Mouse (Mus musculus): ENCODE measurements around the gene Exph5.

Exph5 gene

DNA sequence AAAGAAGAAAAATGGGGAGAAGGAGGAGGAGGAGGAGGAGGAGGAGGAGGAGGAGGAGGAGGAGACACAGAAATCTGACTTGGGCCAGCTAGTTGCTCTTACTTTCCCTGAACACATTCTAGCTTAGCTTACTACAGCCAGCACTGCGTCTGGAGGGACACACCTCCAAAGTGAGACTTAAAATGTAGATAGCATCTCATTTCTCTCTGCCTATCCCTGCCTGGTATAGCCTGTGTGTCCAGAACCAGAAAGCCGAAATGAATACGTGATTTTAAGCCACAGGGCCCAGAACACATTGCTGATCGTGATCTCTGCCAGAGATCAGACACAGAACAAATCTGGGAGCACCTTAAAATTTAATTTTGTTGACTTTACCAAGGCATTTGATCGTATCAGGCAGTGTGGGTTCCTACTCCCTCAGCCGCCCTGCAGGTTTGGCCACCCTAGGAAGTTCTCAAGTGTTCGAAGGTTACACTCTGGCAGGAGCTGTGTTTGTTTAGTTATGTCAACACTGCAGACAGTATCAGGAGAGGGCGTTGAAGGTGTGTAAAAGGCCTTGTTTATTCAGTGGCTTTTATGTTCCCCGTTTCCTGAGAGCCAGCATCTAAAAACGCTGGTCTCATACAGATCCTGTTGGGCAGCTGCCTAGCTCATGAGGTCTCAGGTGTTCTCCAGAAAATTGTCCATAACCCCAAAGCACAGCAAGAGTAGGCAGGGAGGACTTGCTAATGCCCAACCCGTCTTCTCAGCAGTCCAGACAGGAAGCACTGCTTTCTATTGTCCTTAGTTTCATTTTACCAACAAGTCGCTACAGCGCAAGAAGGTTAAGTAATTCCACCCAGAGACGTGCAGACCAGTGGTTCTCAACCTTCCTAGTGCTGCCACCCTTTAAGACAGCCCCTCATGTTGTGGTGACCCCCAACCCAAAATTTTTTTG lies 55.0 kb downstream of the Exph5 start:
- no peak for DNase-seq (ENCODE audit: inconsistent ontology term)

DNA sequence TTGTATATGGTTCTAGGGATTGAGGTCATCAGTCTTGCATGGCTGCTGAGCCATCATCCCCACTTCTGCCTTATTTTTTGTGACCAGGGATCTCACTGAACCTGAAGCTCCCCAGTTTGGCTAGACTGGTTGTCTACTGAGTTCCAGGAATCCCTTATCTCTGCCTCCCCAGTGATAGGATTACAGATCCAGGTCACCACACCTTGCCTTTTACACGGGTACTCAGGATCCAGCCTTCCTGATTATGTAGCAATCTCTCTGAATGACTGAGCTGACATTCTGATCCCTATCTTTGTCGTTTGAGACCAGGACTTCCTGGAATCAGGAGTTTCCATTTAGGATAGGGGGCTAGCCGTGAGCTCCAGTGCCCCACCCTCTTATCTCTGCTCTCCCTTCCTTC lies 69.9 kb downstream of the Exph5 start:
- DNase-seq (ENCODE audit: inconsistent ontology term) = no peak

DNA sequence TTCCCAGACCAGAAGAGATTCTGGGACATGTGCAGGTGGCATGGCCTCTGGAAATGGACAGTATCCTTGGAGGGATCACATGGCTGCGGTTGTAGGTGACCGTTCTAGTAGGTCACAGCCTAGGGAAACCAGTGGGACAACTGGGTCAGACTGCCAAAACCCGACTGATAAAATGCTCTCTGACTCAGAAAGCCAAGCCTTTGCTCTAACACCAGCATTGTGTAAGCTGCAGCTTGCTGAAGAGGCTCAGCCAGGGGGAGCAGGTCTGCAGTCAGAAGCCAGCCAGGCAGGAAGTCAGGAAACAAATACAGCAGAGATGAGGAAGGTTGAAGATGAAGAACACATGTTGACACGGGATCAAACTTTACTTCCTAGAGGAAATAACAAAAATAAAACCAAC lies 74.4 kb downstream of the Exph5 start:
- DNase-seq (ENCODE audit: inconsistent ontology term) = no peak

DNA sequence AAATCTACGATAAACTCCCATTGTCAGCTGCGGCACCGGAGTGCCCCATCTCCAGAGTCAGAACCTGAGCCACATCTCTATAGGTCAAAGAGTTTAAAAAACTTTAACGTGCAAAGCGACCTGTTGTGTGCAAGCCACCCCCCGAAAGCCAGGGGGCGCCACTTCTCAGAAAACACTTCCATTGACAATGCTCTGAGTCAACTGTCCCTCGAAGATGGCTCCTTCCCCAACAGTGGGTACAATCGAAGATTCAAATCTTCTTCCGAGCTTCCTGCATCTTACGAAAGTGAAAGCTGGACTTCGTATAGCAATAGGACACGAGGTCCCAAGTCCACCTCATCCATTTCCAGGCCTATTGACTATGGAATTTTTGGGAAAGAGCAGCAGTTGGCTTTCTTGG lies 75.3 kb downstream of the Exph5 start:
- DNase-seq (ENCODE audit: inconsistent ontology term) = no peak

DNA sequence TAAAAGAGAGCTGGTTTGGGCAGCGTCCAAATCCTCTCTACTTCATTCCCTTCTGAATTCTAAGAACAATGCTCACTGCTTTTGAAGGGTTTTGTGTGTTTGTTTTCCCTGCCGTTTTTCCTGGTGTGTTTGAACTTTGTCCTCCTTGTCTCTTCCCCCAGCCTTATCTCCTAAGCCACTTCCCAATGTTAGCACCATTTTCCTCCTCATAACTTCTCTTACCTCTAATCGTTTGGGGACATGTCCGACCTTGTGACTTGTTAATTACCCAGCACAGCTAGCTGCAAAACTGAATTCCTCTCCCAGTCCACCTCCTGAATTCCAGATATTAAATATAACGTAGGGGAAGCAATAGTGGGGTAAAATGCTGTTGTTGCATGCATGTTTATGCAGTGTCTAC lies 76.1 kb downstream of the Exph5 start:
- DNase-seq (ENCODE audit: inconsistent ontology term) = no peak

DNA sequence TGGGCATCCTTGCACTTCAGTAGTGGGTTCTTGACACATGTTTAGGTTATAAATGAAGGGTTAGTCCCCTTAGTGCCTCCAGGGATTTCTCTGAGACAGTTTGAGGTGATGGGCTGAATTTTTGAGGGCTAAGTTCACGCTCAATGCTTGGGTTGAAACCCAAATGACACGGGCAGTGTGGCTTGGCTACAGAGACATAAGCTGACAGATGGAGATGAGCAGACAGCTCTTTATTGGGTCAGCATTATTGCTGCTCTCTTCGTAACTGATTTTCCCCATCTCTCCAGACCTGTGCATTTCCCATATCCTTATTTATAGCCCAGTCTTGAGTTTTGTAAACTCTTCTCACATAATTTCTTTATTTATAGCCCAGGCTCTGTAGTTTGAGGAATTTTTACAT lies 76.7 kb downstream of the Exph5 start:
- DNase-seq (ENCODE audit: inconsistent ontology term) = no peak

DNA sequence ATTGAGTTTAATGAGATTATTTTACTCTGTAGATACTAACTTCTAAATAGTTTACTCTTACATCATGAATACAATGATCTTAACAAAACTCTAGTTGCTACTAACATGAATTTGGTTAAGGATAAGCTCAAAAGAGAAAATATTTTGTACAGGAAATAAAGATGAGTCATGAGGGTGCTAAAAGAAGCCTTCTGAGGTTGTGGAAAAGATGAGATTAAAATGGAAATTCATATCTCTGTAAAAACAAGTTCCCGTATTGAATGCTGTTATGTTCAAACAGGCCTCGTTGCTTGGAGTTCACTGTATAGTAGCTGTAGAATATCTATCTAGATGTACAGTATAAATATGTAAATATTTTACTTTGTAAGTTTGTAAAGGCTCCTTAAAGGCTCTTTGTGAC lies 79.1 kb downstream of the Exph5 start:
- no peak for DNase-seq (ENCODE audit: inconsistent ontology term)

DNA sequence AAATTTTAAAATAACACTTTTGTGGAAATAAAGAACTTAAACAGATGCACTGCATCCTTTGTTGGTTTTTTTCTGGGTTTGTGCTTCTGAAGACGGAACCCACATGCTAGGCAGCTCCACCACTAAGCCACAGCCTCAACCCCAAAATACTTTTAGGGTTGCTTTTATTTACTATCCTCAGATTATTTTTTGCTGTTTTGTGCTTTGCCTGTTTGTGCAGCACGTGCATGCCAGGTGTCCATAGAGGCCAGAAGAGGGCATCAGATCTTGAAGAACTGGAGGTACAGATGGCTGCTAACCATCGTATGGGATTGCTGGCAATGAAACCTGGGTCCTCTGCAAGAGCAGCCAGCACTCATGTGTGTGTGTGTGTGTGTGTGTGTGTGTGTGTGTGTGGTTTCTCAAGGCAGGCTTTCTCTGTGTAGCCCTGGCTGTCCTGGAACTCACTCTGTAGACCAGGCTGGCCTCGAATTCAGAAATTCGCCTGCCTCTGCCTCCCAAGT lies 79.7 kb downstream of the Exph5 start:
- no peak for DNase-seq (ENCODE audit: inconsistent ontology term)

DNA sequence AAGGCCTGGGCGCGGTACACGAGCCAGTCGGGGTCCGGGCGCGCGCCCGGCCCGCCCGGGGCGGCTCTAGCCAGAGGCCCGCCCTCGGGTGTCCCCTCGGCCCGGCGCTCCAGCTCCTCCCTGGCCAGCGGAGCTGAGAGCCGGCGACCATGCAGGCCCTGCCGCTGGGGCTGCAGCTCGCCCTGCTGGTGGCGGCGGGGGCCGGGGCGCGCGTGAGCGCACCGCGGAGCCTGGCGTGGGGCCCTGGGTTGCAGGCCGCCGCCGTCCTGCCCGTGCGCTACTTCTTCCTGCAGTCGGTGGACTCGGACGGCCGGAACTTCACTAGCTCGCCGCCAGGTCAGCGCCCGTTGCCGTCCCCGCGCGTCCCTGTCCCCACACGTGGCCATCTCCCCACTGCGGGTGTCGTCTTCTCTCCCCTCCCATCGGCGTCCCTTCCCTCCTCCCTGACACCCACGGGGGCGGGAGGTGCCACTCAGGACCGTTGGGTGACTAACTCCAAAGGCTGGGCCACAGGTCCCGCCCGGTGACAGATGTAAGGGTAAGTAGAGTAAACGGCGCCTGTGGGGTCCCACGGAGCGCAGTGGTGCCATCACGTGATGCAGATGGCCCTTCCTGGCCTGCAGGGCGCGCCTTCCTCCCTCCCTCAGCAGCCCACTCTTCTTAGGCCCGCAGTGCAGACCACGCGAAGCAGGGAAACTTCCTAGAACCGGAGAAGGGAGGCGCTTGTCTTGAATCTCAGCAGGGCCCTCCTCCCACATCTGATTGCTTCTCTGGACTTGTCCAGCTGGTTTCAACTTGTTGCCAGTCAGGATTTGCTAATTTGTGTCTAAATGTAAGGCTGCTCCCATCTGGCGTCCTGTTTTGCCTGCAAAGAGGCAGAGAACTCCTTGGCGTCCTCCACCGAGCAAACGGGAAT lies 82.7 kb downstream of the Exph5 start, which contains the start of gene Kdelc2:
Gene Kdelc2 (plus strand): TSS at position 75 of the 916 bp plus-strand sequence.
- peak; percentile 93 for DNase-seq (ENCODE audit: inconsistent ontology term)

DNA sequence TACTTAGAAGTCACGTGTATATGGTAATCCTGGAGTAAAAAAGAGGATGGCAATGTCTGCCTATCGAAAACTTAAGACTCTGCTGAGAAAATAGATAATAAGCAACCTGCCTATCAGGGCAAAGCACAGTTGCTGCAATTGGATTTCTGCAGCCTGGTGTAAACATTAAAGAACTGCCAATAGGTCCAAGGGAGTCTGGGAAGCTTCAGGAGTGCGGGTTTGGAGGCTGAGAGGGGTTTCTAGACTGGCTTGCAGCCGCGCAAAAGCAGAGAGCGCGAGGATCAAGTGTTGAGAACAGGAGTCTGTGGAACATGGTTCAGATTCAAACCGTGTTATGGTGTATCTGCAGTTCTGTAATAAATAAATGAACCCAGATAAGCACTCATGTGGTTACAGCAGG lies 83.4 kb downstream of the Exph5 start:
- no peak for DNase-seq (ENCODE audit: inconsistent ontology term)

DNA sequence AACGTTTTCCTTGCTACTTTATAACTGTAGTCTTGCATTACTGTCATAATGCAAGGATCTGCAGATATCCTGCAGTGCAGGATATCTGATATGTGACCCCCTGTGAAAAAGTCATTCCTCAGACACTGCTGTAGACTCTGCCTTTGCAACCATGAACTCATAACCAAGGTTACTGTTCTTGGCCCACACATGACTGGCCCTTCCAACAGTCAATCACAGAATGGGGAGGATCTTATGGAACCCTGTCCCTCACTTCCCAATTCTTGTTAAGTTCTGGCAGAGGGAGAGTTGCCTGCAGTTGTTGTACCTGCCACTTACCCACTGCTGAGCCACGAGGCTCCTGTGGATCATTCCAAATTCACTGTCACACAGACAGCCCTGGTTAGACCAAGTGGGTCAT lies 86.0 kb downstream of the Exph5 start:
- DNase-seq (ENCODE audit: inconsistent ontology term) = no peak

DNA sequence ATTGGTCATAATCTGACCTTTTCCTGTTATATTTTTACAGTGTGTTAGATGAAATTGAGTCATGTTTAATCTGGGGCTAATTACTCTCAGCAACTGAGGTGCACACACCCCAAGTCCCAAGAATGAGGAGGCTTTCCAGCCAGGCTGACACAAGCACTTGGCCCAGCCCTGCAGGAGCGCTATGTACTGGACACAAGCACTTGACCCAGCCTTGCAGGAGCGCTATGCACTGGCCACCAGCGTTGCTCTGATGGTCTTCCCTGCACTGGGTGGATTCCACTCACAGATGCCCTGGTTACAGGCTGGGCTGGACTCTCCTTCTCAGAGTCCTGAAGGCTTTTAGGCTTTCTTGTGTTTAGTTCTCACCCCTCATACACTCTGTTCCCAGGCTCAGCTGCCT lies 87.6 kb downstream of the Exph5 start:
- DNase-seq (ENCODE audit: inconsistent ontology term) = no peak

DNA sequence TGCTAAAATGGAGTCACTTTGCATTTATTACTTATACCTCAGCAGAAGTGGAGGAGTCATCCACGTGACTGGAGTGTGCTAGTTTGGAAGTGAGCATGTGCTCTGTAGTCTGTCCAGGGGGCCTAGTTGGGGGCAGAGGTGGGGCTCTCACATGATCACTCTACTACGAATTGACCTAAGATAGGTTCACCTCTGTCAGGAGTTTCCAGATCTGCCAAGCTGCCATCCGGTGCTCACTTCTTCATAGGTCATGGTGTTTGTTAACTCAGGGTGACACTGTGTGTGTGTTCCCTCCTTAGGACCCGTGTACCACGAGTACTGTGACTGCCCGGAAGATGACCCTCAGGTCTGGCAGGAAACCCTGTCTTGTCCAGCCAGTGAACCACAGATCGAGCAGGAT lies 88.7 kb downstream of the Exph5 start:
- DNase-seq (ENCODE audit: inconsistent ontology term) = no peak

DNA sequence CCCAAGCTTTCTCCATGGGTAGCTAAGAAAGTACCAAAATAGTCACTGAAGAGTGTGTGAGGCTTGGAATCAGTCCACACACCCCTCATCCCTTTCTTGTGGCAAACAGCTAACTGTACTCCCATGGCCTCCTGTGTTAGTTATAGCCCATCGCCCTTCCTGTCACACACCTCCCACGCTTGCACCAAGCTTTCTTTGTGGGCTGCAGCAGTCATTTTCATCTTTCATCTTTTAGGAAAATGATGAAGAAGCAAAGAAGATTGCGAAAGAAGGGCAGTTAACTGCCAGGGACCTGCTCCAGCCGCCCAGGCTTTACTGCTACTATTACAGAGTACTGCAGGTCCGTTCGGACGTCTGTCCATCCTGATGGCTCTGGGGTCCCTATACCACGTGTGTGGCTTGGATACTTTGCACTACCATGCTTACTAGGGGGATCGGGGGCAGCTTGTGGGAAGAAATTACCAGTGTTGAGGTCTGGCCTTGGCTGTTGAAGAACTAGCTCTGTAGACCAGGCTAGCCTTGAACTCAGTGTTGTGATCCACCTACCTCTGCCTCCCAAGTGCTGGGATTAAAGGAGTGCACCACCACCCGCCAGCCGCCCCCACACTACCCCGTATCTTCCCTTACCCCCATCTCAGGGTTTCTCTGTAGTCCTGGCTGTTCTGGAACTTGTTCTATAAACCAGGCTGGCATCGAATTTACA lies 96.4 kb downstream of the Exph5 start:
- DNase-seq (ENCODE audit: inconsistent ontology term) = no peak

DNA sequence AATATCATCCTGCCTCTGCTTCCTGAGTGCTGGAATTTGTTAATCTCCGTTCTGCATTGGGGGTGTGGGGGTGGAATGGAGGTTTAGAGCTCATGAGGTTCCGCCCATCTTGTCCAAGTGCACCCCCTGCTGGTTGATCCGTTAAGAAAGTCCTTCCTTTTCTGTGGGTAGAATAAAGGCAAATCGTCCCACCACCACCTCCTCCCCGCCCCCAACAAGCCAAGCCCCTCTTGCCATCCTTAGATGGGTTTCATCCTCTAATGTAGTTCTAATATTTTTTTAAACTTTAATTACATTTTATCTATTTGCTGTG lies 96.9 kb downstream of the Exph5 start:
- peak; percentile 46 for DNase-seq (ENCODE audit: inconsistent ontology term)

DNA sequence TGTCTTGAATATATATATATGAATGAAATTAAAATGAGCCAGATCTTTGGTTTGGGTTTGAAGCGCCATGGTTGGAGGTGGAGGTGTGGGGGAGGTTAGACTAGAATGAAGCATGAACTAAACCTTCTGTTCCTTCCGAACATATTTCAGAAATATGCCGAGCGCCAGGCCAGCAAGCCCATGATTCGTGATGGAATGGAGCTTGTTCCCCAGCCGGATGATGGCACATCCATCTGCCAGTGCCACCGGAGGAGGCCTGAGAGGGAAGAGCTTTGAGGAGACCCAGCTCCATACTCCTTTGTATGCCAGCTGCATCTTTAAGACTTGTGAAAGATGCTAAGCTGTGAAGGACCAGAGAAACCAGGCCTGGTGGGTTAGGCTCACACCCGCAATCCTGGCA lies 98.1 kb downstream of the Exph5 start:
- no peak for DNase-seq (ENCODE audit: inconsistent ontology term)

DNA sequence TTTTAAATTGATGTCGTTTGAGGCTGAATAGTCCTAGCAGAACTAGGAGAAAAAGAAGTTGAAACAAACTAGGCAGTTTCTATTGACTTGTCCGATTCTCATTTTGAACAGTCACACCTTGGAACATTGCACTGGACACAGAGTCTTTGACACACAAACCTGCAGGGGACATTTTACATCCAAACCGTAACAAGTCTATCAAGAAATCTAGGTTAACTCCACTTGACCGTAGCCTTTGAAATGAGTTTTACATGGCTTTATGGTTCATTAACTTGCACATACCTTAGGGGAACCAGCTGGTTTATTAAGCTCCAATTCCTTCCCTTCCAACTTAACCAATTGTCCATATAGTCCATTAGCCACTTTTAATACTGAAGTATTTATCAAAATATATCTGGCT lies 99.2 kb downstream of the Exph5 start:
- DNase-seq (ENCODE audit: inconsistent ontology term) = no peak

DNA sequence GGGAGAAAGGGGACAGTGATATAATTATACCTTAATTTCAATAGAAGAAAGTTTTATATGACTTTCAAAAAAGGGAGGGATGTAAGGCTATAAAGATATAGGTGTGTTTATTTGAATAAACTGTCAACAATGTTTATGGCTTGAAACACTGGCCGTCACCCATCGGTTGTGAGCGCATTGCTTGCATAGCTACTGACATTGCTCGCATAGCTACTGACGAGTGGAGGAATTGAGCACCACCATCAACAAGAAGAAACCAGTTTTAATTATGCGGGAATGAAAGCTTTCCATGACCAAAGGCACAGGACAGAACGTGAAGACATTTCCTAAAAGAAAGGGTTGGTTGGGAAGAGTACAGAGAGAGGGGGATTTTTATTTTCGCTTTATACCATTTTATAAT lies 99.7 kb downstream of the Exph5 start:
- DNase-seq (ENCODE audit: inconsistent ontology term) = no peak

DNA sequence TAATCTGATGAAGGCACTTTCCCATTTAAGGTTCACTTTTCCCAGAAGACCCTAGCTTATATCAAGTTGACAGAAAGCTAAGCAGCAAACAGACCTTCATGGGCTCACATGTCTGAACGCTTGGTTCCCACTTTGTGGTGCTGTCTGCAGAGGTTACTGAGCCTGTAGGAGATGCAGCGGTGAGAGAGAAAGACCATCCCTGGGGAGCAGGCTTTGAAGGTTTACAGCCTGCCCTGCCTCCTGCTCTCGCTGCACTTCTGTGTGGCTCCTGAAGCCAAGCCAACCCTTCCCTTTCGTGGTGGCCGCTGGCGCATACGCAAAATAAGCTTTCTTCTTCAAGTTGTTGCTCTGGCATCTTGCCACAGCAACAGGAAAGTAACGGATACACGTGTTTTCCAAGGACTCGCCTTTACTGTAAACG lies 100.8 kb downstream of the Exph5 start, which contains the start of gene 4930550C14Rik:
Gene 4930550C14Rik (plus strand): TSS at position 35 of the 421 bp plus-strand sequence.
- no peak for DNase-seq (ENCODE audit: inconsistent ontology term)

DNA sequence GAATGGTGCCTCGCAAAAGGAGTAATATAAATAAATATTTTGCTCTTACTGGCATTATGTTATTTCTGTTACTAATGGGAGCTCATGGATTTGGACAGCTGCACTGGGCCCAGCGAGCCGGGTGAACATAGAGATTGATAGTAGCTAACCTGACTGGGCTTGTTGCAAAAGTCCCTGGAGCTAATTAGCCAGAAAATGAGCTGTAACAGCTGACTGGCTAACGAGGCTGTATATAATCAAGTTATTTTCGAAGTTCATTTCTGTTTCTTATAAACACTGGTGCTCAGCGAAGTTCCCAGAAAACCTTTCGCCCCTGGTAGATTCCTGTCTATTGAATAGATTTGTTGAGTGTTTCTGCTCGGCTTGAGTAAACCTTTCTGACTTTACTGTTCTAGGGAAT lies 101.5 kb downstream of the Exph5 start:
- no peak for DNase-seq (ENCODE audit: inconsistent ontology term)

DNA sequence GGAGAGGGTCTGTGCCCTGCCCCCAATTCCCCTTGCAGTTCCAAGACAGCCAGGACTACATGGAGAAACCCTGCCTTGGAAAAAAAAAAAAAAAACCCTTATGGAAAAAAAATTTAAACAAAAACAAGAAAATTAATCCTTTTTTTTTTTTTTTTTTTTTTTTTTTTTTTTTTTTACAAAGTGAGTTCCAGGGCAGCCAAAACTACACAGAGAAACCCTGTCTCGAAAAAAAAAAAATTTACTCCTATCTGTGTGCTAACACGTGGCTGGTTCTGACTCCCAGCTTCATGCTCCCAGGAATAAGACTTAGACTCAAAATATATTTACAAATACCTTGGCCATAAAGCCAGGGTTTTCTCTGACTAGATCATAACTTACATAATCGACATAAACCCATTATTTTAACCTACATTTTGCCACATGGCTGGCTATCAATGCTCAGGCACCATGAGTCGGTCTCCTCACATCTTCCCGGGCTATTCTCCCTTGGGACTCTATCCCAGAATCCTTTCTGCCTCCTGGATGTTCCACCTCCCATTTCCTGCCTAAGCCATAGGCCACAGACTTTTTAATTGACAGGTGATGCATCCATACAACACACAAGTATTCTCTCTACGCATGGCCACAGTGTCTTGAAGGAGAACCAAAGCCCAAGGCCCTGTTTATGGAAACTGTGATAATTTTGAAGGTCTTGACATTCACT lies 102.7 kb downstream of the Exph5 start:
- no peak for DNase-seq (ENCODE audit: inconsistent ontology term)
